Mouse (Mus musculus) ovary, postnatal 14 days (tissue): ENCODE results near the gene St6galnac1.
"Not testable (repeated sequence)": the region's sequence is repeated elsewhere in the genome, so short reads cannot be mapped to it uniquely, and the experiment has no call there.

Experiments
- DNase-seq: peaks from one replicate; pipeline ENCODE4 v3.0.0; 2022; ENCODE audit warnings: low spot score

The St6galnac1 gene

GRCm38 (mm10) chr11:116775407-116775806, at the start of gene St6galnac1:
Gene St6galnac1 (minus strand): TSS chr11:116775507.
- no peak for DNase-seq

- not testable (repeated sequence) for DNase-seq
Measured at GRCm38 (mm10) chr11:116823885-116824284, 48.6 kb upstream of the St6galnac1 start.

- DNase-seq = no peak
Measured at GRCm38 (mm10) chr11:116823255-116823654, 47.9 kb upstream of the St6galnac1 start.

GRCm38 (mm10) chr11:116822626-116823025, 47.3 kb upstream of the St6galnac1 start:
- no peak for DNase-seq

GRCm38 (mm10) chr11:116822215-116822614, 46.9 kb upstream of the St6galnac1 start:
- no peak for DNase-seq

DNA sequence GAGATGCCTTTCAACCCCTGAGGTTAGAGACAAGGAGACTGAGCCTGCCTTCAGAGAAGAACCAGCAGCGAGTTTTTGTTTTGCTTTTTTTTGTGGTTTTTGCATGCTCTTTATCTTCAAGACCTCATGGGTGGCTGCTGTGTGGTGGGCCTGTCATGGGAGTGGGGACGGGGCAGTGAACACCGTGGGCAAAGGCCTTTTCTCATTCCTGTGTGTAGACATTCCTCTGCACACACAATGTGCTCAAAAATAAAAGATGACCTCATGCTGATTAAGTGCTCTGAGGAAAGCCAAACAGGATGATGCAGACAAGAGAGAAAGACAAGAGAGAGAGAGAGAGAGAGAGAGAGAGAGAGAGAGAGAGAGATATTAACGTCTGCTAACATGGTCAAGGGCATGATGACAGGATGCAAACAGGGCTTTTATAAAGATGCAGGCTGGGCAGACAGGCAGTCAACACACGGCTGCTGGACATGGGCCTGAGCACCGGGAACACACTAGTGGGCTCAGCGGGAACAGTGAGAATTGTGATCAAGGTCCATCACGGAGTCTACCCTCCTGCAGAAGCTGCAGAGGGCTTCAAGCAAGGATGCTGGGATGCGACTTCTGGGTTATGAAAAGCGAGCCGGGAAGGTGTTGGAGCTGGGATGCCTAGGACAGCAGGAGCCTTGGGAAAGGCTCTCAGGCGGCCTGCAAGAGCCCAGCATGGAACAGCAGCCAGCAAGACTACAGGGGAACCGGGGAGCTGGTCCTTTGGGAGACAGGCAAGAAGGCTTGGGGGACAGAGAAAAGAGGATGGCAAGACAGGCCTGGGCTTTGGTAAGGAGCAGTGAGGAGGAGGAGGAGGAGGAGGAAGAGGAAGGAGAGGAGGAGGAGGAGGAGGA, 46.0 kb upstream of the St6galnac1 start:
- no peak for DNase-seq

- DNase-seq = no peak
Measured at GRCm38 (mm10) chr11:116819932-116820593, 44.8 kb upstream of the St6galnac1 start.

- DNase-seq = no peak
Measured at GRCm38 (mm10) chr11:116818722-116819121, 43.4 kb upstream of the St6galnac1 start.

GRCm38 (mm10) chr11:116817567-116817966, 42.3 kb upstream of the St6galnac1 start:
- DNase-seq = no peak

GRCm38 (mm10) chr11:116816769-116817168, 41.5 kb upstream of the St6galnac1 start:
- DNase-seq = no peak

DNA sequence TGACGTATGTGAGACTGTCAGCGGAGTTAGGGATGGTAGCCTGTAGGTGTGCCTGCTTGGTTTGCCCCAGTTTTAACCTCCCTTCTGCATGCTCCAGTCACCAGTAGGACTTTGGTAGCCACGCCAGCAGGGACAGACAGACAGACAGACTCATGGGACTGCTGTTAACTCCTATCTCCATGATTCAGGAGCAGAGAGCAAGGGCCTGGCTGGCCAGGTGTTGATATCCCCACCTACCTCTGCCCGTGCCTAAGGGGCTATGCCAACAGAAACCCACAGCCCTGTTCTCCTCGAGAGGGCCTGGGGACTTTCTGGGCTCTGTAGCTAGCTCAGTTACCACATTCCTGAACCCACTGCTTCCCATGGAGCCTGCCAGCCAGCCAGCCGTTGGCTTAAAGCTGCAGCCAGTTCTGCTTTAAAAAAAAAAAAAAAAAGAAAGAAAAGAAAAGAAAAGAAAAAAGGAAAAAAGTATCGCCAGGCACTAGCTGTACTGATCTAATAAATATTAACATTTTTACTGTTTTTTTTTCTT, 39.6 kb upstream of the St6galnac1 start:
- DNase-seq = no peak

DNA sequence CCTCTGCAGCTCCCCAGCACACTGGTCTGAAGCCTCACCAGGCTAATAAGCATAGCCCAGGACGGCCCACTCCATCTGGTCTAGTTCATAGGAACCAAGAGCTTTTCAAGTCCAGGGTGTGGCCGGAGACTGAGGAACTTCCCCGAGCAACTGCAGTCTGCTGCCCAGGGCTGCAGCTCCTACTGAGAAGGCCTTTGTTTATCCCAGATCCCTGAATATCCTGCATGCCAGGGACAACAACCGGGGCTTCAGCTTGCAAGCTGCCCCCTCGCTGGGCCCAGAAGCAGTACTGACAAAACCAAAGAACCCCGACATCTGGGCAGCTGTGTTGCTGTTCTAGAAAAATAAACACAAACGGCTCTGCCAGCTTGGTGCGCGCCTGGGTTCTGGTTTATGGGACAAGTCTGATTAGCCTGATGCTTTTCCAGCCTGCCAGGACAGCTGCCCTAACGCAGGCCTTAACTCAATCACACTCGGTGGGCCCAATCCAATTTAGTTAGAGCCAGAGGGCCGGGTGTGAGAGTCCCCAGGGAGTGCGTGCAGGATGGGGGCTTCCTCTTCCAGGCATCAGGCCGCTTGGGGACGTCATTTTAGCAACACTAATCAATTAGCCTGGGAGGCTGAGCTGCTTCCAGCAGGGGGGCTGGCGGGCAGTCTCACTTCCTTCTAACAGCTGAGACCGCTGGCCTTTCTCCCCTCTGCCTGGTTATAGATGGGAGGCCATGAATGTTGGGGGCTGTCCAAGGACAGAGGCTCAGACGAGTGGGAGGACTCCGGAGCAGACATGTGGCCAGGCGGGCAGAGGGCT, 39.0 kb upstream of the St6galnac1 start:
- no peak for DNase-seq

GRCm38 (mm10) chr11:116813610-116814009, 38.3 kb upstream of the St6galnac1 start:
- DNase-seq = no peak

DNA sequence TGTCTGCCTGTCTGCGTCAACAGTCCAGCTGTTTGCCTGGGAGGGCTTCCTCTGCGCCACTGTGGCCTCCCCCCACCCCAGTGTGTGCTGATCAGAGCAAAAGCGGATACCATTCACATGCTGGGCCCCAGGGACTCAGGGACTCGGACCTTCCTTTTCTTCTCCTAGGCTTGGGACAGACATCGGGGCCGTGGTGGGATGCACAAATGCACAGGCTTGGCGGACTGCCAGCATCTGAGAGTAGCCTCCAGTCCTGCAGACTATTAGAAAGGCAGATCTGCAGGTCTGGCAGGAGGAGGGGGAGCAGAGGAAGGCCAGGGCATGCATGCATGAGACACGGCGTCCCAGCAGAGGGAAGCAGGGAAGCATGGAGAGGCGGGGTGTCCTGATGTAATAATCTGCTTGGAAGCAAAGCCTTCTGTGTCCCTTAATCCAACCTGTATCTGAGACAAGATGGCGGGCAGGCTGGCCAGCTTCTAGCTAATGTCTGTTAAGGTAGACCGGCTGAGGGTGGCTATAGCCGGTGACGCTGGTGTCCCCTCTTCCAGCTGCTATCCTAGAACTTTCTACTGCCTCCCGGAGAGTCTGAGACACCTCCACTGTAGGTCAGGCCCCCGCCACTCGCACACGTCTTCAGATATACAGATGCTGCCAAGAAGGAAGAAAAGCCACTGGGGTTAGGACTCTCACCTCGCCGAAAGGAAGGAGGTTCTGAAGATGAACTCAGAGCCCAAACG, 37.7 kb upstream of the St6galnac1 start:
- no peak for DNase-seq

GRCm38 (mm10) chr11:116810983-116811901, 35.9 kb upstream of the St6galnac1 start:
- no peak for DNase-seq

GRCm38 (mm10) chr11:116810528-116810927, 35.2 kb upstream of the St6galnac1 start:
- DNase-seq = no peak

DNA sequence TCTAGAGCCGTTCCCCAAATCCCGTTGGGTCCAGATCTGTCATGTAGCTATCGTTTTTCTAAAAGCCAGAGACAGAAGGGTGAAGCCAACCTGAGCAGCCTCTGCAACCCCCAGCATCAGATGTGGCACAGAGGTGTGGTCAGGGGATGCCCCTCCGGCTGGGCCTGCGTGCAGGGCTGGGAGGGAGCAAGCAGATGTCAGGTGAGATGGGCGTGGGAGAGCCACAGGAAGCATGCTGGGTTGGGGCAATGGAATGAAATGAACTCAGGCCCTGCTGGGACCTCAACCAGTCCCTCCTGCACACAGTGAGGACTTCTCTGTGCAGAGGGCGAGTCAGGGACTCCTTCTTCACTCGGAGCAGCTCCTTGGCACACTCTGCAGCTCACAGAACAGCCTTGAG, 34.2 kb upstream of the St6galnac1 start:
- DNase-seq = no peak

DNA sequence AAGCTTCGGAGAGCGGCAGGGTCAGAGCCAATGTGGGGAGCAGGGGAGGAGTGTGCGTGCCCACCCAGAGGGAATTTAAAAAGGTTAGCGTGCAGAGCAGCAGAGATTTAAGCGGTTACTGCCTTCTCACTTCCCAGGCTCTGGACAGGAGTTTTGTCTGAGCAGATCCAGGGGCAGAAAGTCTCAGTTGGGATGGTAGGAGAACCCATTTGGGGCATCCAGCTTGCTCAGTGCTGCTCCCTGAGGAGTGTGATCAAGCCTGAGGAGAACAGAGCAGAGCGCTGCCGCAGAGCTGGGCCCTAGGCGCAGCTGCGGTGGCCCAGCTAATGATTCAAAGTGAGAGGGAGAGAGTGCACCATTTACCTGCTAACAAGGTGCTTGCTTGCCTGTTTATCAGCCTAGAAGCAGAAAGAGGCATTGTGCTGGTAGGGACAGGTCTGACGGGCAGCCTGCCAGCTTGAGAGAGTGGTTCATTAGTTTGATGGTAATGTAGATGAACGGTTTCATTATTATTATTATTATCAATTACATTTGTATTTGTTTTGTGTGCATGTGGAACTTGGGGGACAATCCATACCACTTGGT, 33.6 kb upstream of the St6galnac1 start:
- DNase-seq = no peak

DNA sequence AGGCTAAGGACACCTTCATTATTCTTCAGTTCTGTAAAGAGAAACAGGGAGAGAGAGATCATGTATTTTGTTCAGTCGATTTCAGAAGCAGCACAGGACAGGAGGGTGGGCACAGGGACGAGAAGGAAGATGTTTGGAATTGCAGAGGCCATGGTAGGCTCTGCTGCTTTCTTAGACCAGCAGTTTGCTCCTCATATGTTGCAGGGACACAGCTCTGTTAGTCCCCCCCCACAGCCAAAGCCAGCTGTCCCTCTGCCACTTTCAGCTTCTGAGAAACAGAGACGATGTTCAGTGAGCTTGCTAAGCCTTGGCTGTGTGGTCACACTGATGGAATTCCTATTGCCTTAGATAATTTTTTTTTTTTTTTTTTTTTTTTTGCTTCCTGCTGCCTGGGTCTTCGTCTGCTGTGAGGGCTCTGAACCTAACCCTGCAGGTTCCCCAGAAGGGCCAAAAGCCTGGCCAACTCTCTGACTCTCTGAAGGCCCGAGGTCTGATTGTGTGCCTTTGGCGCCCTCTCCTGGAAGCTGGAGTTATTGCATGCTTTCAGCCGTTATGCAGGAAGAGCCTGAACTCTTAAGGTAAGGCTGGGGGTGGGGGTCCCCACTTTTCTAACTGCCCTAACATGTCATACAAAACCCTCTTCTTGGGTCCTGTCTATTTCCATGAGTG, 32.8 kb upstream of the St6galnac1 start:
- DNase-seq = peak; percentile 82
